Mouse (Mus musculus): ENCODE data around the gene Ankef1. TPM values are rescaled to one million over a fixed set of nuclear protein-coding genes. Genes with fewer than 3 reads are reported as not detected.

The Ankef1 gene
- polyA plus RNA-seq, 1 experiment from 2014 or later = 0.40 TPM

GRCm38 (mm10) chr2:136562336-136562735 lies 60.6 kb downstream of the Ankef1 start:
- no peak overlapping the region for H3K4me3 ChIP-seq (ENCODE audit: low read depth, low read length)
- H3K4me1 ChIP-seq (ENCODE audit: control insufficient read depth, insufficient read depth, low read length) = no peaks in the 10 kb centered on the region
- WGBS = 74% methylated on average over 1 of the region's 1 CpGs
- H3K4me2 ChIP-seq (ENCODE audit: low read depth) = no peak overlapping the region
- ATAC-seq (ENCODE audit: insufficient read depth, low FRiP score, low TSS enrichment) (no peak), DNase-seq (ENCODE audit: low spot score) (no peak)
- H3K9ac ChIP-seq (ENCODE audit: low read length) = no peak overlapping the region
- no peaks in the 10 kb centered on the region for H3K27me3 ChIP-seq (ENCODE audit: control insufficient read depth, insufficient read depth, low read length)
- H3K9me3 ChIP-seq (ENCODE audit: control insufficient read depth, low read length) = no peaks in the 10 kb centered on the region
- no peak overlapping the region for H3K27ac ChIP-seq (ENCODE audit: low read depth, low read length)
- no peaks in the 10 kb centered on the region for H3K36me3 ChIP-seq (ENCODE audit: control insufficient read depth, insufficient read depth, low read length)

GRCm38 (mm10) chr2:136570856-136571255 lies 69.1 kb downstream of the Ankef1 start:
- H3K27ac ChIP-seq (ENCODE audit: low read depth, low read length) = no peak overlapping the region
- H3K4me3 ChIP-seq (ENCODE audit: low read depth, low read length) = no peak overlapping the region
- H3K4me1 ChIP-seq (ENCODE audit: control insufficient read depth, insufficient read depth, low read length) = no peaks in the 10 kb centered on the region
- no peak for ATAC-seq (ENCODE audit: insufficient read depth, low FRiP score, low TSS enrichment)
- H3K9me3 ChIP-seq (ENCODE audit: control insufficient read depth, low read length) = no peaks in the 10 kb centered on the region
- no peak for DNase-seq (ENCODE audit: low spot score)
- H3K36me3 ChIP-seq (ENCODE audit: control insufficient read depth, insufficient read depth, low read length) = no peaks in the 10 kb centered on the region
- 84% methylated on average over 2 of the region's 2 CpGs for WGBS
- H3K27me3 ChIP-seq (ENCODE audit: control insufficient read depth, insufficient read depth, low read length) = no peaks in the 10 kb centered on the region
- no peak overlapping the region for H3K4me2 ChIP-seq (ENCODE audit: low read depth)
- H3K9ac ChIP-seq (ENCODE audit: low read length) = no peak overlapping the region

GRCm38 (mm10) chr2:136582762-136583161 lies 81.1 kb downstream of the Ankef1 start:
- Histone ChIP-seq H3K4me2 (ENCODE audit: low read depth) (no peak overlapping the region), H3K4me1 (ENCODE audit: control insufficient read depth, insufficient read depth, low read length) (no peaks in the 10 kb centered on the region), H3K27ac (ENCODE audit: low read depth, low read length) (no peak overlapping the region), H3K9me3 (ENCODE audit: control insufficient read depth, low read length) (no peaks in the 10 kb centered on the region), H3K27me3 (ENCODE audit: control insufficient read depth, insufficient read depth, low read length) (no peaks in the 10 kb centered on the region), H3K4me3 (ENCODE audit: low read depth, low read length) (no peak overlapping the region), H3K9ac (ENCODE audit: low read length) (no peak overlapping the region), H3K36me3 (ENCODE audit: control insufficient read depth, insufficient read depth, low read length) (no peaks in the 10 kb centered on the region)
- no peak for DNase-seq (ENCODE audit: low spot score)
- 70% methylated on average over 2 of the region's 2 CpGs for WGBS
- no peak for ATAC-seq (ENCODE audit: insufficient read depth, low FRiP score, low TSS enrichment)

- no peak for ATAC-seq (ENCODE audit: insufficient read depth, low FRiP score, low TSS enrichment)
Observed at GRCm38 (mm10) chr2:136588811-136589210, 87.1 kb downstream of the Ankef1 start.

GRCm38 (mm10) chr2:136596451-136596850 lies 94.7 kb downstream of the Ankef1 start:
- no peak overlapping the region for H3K4me3 ChIP-seq (ENCODE audit: low read depth, low read length)
- no peaks in the 10 kb centered on the region for H3K9me3 ChIP-seq (ENCODE audit: control insufficient read depth, low read length)
- H3K4me2 ChIP-seq (ENCODE audit: low read depth) = no peak overlapping the region
- WGBS = 31% methylated on average over 3 of the region's 3 CpGs
- DNase-seq (ENCODE audit: low spot score) (peak; percentile 35), ATAC-seq (ENCODE audit: insufficient read depth, low FRiP score, low TSS enrichment) (no peak)
- H3K9ac ChIP-seq (ENCODE audit: low read length) = no peak overlapping the region
- no peak overlapping the region for H3K27ac ChIP-seq (ENCODE audit: low read depth, low read length)
- no peaks in the 10 kb centered on the region for H3K27me3 ChIP-seq (ENCODE audit: control insufficient read depth, insufficient read depth, low read length)
- no peaks in the 10 kb centered on the region for H3K36me3 ChIP-seq (ENCODE audit: control insufficient read depth, insufficient read depth, low read length)
- no peaks in the 10 kb centered on the region for H3K4me1 ChIP-seq (ENCODE audit: control insufficient read depth, insufficient read depth, low read length)

More at GRCm38 (mm10) chr2:136588811-136589210, 87.1 kb downstream of the Ankef1 start:
- WGBS = 57% methylated on average over 2 of the region's 2 CpGs
- Histone ChIP-seq H3K4me3 (ENCODE audit: low read depth, low read length) (no peak overlapping the region), H3K27ac (ENCODE audit: low read depth, low read length) (no peak overlapping the region), H3K4me2 (ENCODE audit: low read depth) (no peak overlapping the region), H3K9me3 (ENCODE audit: control insufficient read depth, low read length) (no peaks in the 10 kb centered on the region), H3K27me3 (ENCODE audit: control insufficient read depth, insufficient read depth, low read length) (no peaks in the 10 kb centered on the region), H3K9ac (ENCODE audit: low read length) (no peak overlapping the region), H3K4me1 (ENCODE audit: control insufficient read depth, insufficient read depth, low read length) (no peaks in the 10 kb centered on the region), H3K36me3 (ENCODE audit: control insufficient read depth, insufficient read depth, low read length) (no peaks in the 10 kb centered on the region)
- no peak for DNase-seq (ENCODE audit: low spot score)

GRCm38 (mm10) chr2:136598743-136599142 lies 97.0 kb downstream of the Ankef1 start:
- Histone ChIP-seq H3K4me2 (ENCODE audit: low read depth) (no peak overlapping the region), H3K4me3 (ENCODE audit: low read depth, low read length) (no peak overlapping the region), H3K9ac (ENCODE audit: low read length) (no peak overlapping the region), H3K4me1 (ENCODE audit: control insufficient read depth, insufficient read depth, low read length) (no peaks in the 10 kb centered on the region), H3K27ac (ENCODE audit: low read depth, low read length) (no peak overlapping the region), H3K27me3 (ENCODE audit: control insufficient read depth, insufficient read depth, low read length) (no peaks in the 10 kb centered on the region), H3K9me3 (ENCODE audit: control insufficient read depth, low read length) (no peaks in the 10 kb centered on the region), H3K36me3 (ENCODE audit: control insufficient read depth, insufficient read depth, low read length) (no peaks in the 10 kb centered on the region)
- no peak for DNase-seq (ENCODE audit: low spot score)
- WGBS = 84% methylated on average over 6 of the region's 6 CpGs
- no peak for ATAC-seq (ENCODE audit: insufficient read depth, low FRiP score, low TSS enrichment)

- Histone ChIP-seq H3K4me2 (ENCODE audit: low read depth) (no peak overlapping the region), H3K9me3 (ENCODE audit: control insufficient read depth, low read length) (no peaks in the 10 kb centered on the region), H3K4me1 (ENCODE audit: control insufficient read depth, insufficient read depth, low read length) (no peaks in the 10 kb centered on the region), H3K27ac (ENCODE audit: low read depth, low read length) (no peak overlapping the region), H3K4me3 (ENCODE audit: low read depth, low read length) (no peak overlapping the region), H3K9ac (ENCODE audit: low read length) (no peak overlapping the region), H3K27me3 (ENCODE audit: control insufficient read depth, insufficient read depth, low read length) (no peaks in the 10 kb centered on the region), H3K36me3 (ENCODE audit: control insufficient read depth, insufficient read depth, low read length) (no peaks in the 10 kb centered on the region)
- 83% methylated on average over 5 of the region's 5 CpGs for WGBS
- no peak for DNase-seq (ENCODE audit: low spot score)
- ATAC-seq (ENCODE audit: insufficient read depth, low FRiP score, low TSS enrichment) = no peak
Observed at GRCm38 (mm10) chr2:136600651-136601170, 99.0 kb downstream of the Ankef1 start.

GRCm38 (mm10) chr2:136601206-136601605 lies 99.5 kb downstream of the Ankef1 start:
- Histone ChIP-seq H3K9me3 (ENCODE audit: control insufficient read depth, low read length) (no peaks in the 10 kb centered on the region), H3K4me3 (ENCODE audit: low read depth, low read length) (no peak overlapping the region), H3K27ac (ENCODE audit: low read depth, low read length) (no peak overlapping the region), H3K4me2 (ENCODE audit: low read depth) (no peak overlapping the region), H3K9ac (ENCODE audit: low read length) (no peak overlapping the region), H3K36me3 (ENCODE audit: control insufficient read depth, insufficient read depth, low read length) (no peaks in the 10 kb centered on the region), H3K4me1 (ENCODE audit: control insufficient read depth, insufficient read depth, low read length) (no peaks in the 10 kb centered on the region), H3K27me3 (ENCODE audit: control insufficient read depth, insufficient read depth, low read length) (no peaks in the 10 kb centered on the region)
- ATAC-seq (ENCODE audit: insufficient read depth, low FRiP score, low TSS enrichment) (no peak), DNase-seq (ENCODE audit: low spot score) (no peak)
- WGBS = 71% methylated on average over 4 of the region's 4 CpGs
